Mouse (Mus musculus): Measurements from ENCODE around the gene Zbtb7a.

Zbtb7a gene

GRCm38 (mm10) chr10:81134966-81135681 is at the start of gene Zbtb7a:
TSS of gene Zbtb7a (plus strand) at chr10:81135220.
- DNase-seq = peak; percentile 60

GRCm38 (mm10) chr10:81087021-81087420 is 48.0 kb upstream of the Zbtb7a start:
- no peak for DNase-seq

GRCm38 (mm10) chr10:81089216-81089615 is 45.8 kb upstream of the Zbtb7a start:
- no peak for DNase-seq

GRCm38 (mm10) chr10:81090621-81091020 is 44.4 kb upstream of the Zbtb7a start:
- no peak for DNase-seq

- no peak for DNase-seq
Observed at GRCm38 (mm10) chr10:81092465-81093250, 42.4 kb upstream of the Zbtb7a start.

GRCm38 (mm10) chr10:81094931-81095678 is 39.9 kb upstream of the Zbtb7a start:
- no peak for DNase-seq

GRCm38 (mm10) chr10:81105565-81106112 is 29.4 kb upstream of the Zbtb7a start, which contains the start of gene Map2k2:
TSS of gene Map2k2 (plus strand) at chr10:81105915.
- DNase-seq = peak; percentile 97

GRCm38 (mm10) chr10:81106113-81106721 is 28.8 kb upstream of the Zbtb7a start:
- peak; percentile 82 for DNase-seq

GRCm38 (mm10) chr10:81112946-81113345 is 22.1 kb upstream of the Zbtb7a start:
- no peak for DNase-seq

- no peak for DNase-seq
Observed at GRCm38 (mm10) chr10:81119625-81120024, 15.4 kb upstream of the Zbtb7a start.

- DNase-seq = no peak
Observed at GRCm38 (mm10) chr10:81120650-81121049, 14.4 kb upstream of the Zbtb7a start.

- no peak for DNase-seq
Observed at GRCm38 (mm10) chr10:81122889-81123288, 12.1 kb upstream of the Zbtb7a start.

GRCm38 (mm10) chr10:81123500-81123899 is 11.5 kb upstream of the Zbtb7a start:
- no peak for DNase-seq

- no peak for DNase-seq
Observed at GRCm38 (mm10) chr10:81134181-81134587, 836 bp upstream of the Zbtb7a start.

GRCm38 (mm10) chr10:81135831-81136705 is 1.0 kb downstream of the Zbtb7a start:
- DNase-seq = peak; percentile 77

- DNase-seq = peak; percentile 80
Observed at GRCm38 (mm10) chr10:81136706-81137231, 1.7 kb downstream of the Zbtb7a start.

GRCm38 (mm10) chr10:81137252-81138130 is 2.5 kb downstream of the Zbtb7a start:
- peak; percentile 99 for DNase-seq

GRCm38 (mm10) chr10:81138131-81138782 is 3.2 kb downstream of the Zbtb7a start:
- no peak for DNase-seq

- DNase-seq = no peak
Observed at GRCm38 (mm10) chr10:81138821-81139528, 4.0 kb downstream of the Zbtb7a start.

All from right cerebral cortex, postnatal 25 days (tissue).